Mouse (Mus musculus): ENCODE data around the gene Hist1h4f.
"Not testable (repeated sequence)": the region's sequence is repeated elsewhere in the genome, so short reads cannot be mapped to it uniquely, and the experiment has no call there.

Gene Hist1h4f

DNA sequence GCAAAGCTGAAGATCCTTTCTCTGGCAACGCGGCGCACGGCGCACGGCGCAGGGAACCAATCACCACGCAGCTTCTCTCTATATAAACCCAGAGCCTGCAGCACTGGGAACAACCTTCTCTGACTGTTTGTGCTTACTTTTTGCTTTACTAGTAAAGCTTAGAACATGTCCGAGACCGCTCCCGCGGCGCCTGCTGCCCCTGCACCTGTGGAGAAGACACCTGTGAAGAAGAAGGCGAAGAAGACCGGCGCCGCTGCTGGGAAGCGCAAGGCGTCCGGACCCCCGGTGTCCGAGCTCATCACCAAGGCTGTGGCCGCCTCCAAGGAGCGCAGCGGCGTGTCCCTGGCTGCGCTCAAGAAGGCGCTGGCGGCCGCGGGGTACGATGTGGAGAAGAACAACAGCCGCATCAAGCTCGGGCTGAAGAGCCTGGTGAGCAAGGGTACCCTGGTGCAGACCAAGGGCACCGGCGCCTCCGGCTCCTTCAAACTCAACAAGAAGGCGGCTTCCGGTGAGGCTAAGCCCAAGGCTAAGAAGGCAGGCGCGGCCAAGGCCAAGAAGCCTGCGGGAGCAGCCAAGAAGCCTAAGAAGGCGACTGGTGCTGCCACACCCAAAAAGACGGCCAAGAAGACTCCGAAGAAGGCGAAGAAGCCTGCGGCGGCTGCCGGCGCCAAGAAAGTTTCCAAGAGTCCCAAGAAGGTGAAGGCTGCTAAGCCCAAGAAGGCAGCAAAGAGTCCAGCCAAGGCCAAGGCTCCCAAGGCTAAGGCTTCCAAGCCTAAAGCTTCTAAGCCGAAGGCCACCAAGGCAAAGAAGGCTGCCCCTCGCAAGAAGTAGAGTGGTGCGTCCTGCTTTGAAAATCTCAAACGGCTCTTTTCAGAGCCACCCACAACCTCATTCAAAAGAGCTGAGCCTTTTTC lies 3.7 kb upstream of the Hist1h4f start:
- DNase-seq (ENCODE audit: low read depth, low spot score), result peak; percentile 94

- DNase-seq (ENCODE audit: low read depth, low spot score), result no peak
Observed at GRCm38 (mm10) chr13:23554393-23554792, 2.9 kb upstream of the Hist1h4f start.

DNA sequence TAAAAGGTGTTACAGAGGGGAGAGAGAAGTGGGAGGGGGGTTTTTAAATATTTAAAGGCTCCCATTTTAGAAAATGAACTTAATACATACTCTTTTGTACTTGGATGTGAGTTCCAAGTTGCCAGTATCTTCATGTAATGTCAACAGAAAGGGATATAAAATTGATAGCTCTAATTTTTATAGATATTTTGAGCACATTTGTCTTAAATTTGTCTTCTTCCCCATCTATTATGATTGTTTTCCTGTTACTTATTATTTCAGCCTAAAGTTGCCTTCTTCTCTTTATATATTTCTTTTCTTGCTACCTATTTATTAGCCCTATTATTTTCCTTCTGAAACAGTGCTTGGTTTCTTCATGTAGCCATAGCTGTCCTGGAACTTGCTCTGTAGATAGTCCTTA lies 1.5 kb upstream of the Hist1h4f start, which contains the start of gene Hist1h1d:
Gene Hist1h1d, plus strand, starts transcription at position 301 of the 400 bp plus-strand sequence.
- no peak for DNase-seq (ENCODE audit: low read depth, low spot score)

DNA sequence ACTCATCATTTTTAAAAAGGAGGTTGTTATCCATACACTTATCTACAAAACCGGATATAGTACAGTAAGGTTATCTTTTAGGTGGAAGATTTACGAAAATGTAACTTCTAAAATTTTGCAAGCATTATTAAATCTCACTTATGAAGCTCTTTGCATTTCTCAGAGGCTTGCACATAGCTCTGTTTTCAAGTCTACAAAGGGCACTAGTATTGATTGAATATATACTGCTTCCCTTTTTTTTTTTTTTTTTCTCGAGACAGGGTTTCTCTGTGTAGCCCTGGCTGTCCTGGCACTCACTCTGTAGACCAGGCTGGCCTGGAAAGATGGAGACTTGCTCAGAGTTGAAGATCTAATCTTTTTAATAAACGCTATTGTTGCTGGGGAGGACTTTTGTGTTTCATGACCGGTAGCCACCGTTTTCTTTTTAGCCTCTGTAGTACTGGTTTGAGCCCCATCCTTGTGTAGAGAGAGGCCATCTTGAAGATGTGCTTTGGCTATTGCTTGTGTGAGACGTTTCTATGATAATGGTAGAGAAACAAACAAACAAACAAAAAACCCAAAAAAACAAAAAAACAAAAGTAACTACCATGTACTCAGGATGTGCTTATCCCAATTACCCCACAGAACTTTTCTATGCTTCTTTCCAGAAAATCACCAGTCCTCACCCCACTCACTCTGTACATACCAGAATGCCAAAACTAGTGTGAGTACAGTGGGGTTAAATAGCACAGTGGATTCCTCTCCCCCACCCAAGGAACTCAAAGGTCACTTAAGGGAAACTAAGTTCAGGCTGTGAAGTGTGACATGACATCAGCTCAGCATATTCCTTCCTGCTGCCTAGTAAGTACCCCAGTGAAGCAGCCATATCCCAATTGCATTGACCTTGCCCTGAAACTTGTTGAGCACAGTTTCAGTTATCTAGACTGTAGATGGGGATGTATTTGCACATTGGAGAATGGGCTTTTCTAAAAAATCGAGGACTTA lies 775 bp upstream of the Hist1h4f start:
- DNase-seq (ENCODE audit: low read depth, low spot score), result peak; percentile 53

DNA sequence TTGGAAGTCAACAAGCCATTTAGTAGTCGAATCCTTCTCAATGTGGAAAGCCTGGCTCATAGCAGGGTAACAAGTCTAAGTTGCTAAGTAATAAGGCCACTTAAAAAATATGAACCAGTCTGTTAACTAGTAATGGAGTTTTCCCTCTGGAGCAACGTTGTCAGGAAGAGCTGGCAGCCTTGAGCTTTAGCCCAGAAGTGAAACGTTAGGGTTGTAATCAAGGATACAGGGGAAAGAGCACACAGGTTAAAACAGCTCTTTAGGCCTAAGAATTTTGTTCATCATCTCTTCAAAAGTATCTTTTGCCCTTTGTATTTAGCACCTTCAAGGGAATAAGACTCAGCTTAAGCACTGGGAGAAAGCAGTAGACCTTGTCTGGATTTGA lies 695 bp downstream of the Hist1h4f start:
- peak; percentile 80 for DNase-seq (ENCODE audit: low read depth, low spot score)

DNA sequence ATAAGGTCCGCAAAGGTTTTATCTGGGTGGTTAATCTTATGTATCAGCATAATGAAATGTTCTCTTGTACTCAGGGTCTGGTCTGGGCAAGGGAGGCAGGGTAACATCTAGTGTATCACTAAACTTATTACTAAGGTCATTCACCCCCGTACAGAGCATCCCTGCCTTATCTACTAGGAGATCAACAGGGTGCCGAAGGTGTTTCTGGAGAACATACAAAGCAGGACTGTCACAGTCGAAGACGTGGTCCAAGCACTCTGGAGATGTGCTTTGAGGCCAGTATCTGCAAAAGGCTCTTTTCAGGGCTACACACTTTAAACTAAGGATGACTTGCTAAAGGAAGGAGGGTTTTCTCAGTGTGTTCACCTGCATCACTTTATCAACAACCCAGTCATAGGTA lies 4.8 kb downstream of the Hist1h4f start:
- no peak for DNase-seq (ENCODE audit: low read depth, low spot score)

- not testable (repeated sequence) for DNase-seq (ENCODE audit: low read depth, low spot score)
Observed at GRCm38 (mm10) chr13:23544787-23545120, 6.7 kb downstream of the Hist1h4f start.

- DNase-seq (ENCODE audit: low read depth, low spot score), result peak; percentile 97
Observed at GRCm38 (mm10) chr13:23543965-23544786, 7.3 kb downstream of the Hist1h4f start, which contains the start of gene Hist1h3f. TSS of gene Hist1h3f (plus strand) at chr13:23544052.

DNA sequence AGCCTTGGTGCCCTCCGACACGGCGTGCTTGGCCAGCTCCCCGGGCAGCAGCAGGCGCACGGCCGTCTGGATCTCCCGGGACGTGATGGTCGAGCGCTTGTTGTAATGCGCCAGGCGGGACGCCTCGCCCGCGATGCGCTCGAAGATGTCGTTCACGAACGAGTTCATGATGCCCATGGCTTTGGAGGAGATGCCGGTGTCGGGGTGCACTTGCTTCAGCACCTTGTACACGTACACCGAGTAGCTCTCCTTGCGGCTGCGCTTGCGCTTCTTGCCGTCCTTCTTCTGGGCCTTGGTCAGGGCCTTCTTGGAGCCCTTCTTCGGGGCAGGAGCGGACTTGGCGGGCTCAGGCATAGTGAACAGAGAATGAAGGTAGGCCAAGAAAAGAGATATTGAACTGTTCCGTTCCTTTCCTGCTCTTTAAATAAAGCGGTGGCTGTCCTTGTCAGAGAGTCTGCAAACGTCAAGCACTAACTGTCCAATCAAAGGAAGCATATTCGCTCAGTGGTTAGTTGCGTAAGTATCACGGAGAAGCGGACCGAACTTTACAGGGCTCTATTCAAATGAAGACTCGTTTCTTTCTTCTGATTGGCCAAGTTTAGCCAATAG lies 8.3 kb downstream of the Hist1h4f start, which contains the start of gene Hist1h2bh:
Gene Hist1h2bh, minus strand, starts transcription at position 394 of the 609 bp plus-strand sequence.
- DNase-seq (ENCODE audit: low read depth, low spot score), result peak; percentile 99

GRCm38 (mm10) chr13:23542225-23542980 lies 9.0 kb downstream of the Hist1h4f start:
- DNase-seq (ENCODE audit: low read depth, low spot score), result peak; percentile 61

GRCm38 (mm10) chr13:23541497-23541896 lies 10.0 kb downstream of the Hist1h4f start:
- no peak for DNase-seq (ENCODE audit: low read depth, low spot score)

- DNase-seq (ENCODE audit: low read depth, low spot score), result not testable (repeated sequence)
Observed at GRCm38 (mm10) chr13:23539821-23540220, 11.6 kb downstream of the Hist1h4f start.

DNA sequence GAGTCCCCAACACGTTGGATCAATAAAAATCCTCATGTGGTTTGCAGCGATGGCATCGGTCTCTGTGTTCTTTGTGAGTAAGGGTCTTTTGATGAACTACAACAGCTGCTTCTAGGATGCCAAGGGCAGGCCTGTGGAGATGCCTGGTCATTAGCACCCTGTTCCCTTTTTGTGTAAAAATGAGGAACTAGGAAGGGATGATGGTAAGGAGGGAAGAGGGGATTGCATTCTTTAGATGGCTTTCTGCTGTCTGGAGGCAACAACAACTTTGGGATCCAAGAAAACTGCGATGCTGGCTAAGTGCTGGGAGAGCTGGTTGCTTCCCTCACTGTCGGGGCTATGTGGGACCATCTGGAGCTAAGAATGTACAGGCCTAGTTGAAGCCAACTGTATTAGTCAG lies 13.2 kb downstream of the Hist1h4f start:
- DNase-seq (ENCODE audit: low read depth, low spot score), result peak; percentile 11

- DNase-seq (ENCODE audit: low read depth, low spot score), result peak; percentile 17
Observed at GRCm38 (mm10) chr13:23537006-23537710, 14.3 kb downstream of the Hist1h4f start.

DNA sequence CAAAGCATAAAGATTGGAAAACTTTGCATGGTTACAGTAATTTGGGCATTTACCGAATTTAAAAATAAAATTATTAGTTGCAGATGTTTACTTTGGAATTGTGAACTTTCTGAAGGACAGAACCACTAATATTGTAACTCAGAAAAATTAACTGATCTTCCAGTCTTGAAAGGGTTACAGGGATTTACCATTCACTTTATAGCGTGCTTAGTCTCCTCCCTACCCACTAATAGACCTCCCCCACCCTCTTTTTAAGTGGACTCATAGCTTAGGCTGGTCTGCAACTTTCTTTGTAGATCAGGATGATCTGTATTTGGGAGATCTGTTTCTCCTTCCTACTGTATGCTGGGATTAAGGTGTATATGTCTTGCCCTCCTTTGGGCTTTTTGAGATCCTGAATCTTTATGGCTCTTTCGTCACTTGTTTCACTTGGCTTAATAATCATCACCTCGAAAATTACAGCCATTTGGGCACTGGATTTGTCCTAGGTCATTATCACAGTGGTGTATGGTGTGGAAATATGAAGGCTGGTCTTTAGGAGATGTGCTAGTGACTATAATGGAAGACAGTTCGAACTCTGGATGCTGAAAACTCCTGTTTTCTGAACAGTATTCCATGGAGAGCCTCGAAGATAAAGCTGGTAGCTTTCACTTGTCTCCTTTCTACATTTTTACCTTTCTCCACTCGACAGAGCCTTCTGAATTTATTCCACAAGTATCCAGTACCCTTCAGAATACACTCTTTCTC lies 15.2 kb downstream of the Hist1h4f start:
- DNase-seq (ENCODE audit: low read depth, low spot score), result peak; percentile 73

DNA sequence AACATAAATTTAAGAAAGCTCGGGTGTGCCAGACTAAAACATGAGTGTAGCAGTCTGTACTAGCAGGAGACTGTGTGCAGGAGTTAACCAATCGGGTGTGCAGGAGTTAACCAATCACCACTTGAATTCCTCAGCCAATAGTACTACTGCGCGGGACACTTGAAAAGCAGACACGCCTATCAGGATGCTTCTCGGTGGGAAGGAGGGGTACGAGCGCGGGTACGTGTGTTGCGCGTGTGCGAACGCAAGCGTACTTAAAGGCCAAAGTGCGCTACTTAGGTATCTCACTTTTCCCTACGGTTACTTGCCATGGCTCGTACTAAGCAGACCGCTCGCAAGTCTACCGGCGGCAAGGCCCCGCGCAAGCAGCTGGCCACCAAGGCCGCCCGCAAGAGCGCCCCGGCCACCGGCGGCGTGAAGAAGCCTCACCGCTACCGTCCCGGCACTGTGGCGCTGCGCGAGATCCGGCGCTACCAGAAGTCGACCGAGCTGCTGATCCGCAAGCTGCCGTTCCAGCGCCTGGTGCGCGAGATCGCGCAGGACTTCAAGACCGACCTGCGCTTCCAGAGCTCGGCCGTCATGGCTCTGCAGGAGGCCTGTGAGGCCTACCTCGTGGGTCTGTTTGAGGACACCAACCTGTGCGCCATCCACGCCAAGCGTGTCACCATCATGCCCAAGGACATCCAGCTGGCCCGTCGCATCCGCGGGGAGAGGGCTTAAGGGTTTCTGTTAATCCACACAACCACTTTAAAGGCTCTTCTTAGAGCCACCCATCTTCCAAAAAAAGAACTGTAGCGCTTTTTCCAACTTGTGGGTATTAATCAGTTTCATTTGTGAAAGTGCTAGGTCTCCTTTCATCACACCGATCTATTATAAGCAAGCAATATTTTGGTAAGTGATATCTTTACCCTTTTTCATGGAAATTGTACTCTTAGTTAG lies 16.0 kb downstream of the Hist1h4f start, which contains the start of gene Hist1h3g:
Gene Hist1h3g, plus strand, starts transcription at position 286 of the 939 bp plus-strand sequence.
- peak; percentile 100 for DNase-seq (ENCODE audit: low read depth, low spot score)
